Mouse (Mus musculus) lung, adult 2 months (tissue): ENCODE measurements around the gene Fbxo27.
A peak's percentile ranks its signal among the peaks of the same experiment; 100 is the strongest.

Experiments
- CTCF ChIP-seq: fragments of 200-500 bp; IDR thresholded peaks from 2 replicates; pipeline ENCODE4 v1.5.1; 2011; ENCODE audit warnings: mild to moderate bottlenecking, low read length, control low read depth; ENCODE audit not compliant: insufficient read depth
- POLR2A ChIP-seq: fragments of 200-500 bp; IDR thresholded peaks from 2 replicates; pipeline ENCODE4 v1.6.1; 2011; ENCODE audit warnings: low read depth, mild to moderate bottlenecking, control low read depth, low read length, borderline replicate concordance; ENCODE audit errors: extremely low read depth

DNA sequence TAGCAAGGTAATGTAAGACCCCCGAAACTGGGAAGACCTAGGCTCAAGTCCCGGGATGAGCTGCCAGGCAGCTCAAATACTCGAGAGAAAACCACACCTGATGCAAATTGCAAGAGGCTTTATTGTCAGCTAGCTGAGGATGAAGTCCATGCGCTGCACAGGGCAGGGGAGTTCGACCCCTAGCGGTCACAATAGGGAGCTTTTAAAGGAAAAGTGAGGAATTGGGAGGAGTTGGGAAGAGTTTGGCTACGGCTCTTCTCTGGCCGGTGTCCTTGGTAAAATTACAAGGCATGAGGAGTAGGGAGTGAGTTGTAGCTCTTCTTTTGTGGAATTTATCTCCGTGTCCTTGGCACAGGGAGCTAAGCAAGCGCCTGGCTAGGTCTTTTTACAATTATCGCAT lies 16.9 kb upstream of the Fbxo27 start:
- TF ChIP-seq CTCF (peak; percentile 49), POLR2A (no peak)
